Mouse (Mus musculus) urinary bladder, adult 2 months (tissue): ENCODE results near the gene Tmem238l. TPM values are rescaled to one million over a fixed set of nuclear protein-coding genes. Genes with fewer than 3 reads are reported as not detected.

Source experiments
- DNase-seq: peaks from one replicate; pipeline ENCODE4 v3.0.0; 2022; ENCODE audit warnings: low spot score
- polyA plus RNA-seq: library from polyadenylated mRNA; depleted of rRNA; stranded (reverse); fragments of >200 nt; gene quantifications from 2 replicates; pipeline ENCODE4 v1.2.3, GENCODE M21; 2012; rRNA removed

The Tmem238l gene
- polyA plus RNA-seq: 98.6 and 128 TPM in 2 replicates

GRCm38 (mm10) chr11:66956303-66956702, at the start of gene Tmem238l:
Gene Tmem238l (plus strand): TSS chr11:66956638.
- peak; percentile 49 for DNase-seq

- no peak for DNase-seq
These were observed 44.6 kb upstream of the Tmem238l start, which contains the start of gene Pirt for GRCm38 (mm10) chr11:66911811-66912210. Gene Pirt (plus strand): TSS chr11:66911981.

GRCm38 (mm10) chr11:66912531-66913458, 43.6 kb upstream of the Tmem238l start:
- peak; percentile 37 for DNase-seq

GRCm38 (mm10) chr11:66914249-66914648, 42.2 kb upstream of the Tmem238l start:
- DNase-seq: peak; percentile 25

- no peak for DNase-seq
These were observed 36.4 kb upstream of the Tmem238l start for GRCm38 (mm10) chr11:66920012-66920411.

- no peak for DNase-seq
These were observed 32.2 kb upstream of the Tmem238l start for GRCm38 (mm10) chr11:66924095-66924823.

- DNase-seq: no peak
These were observed 28.1 kb upstream of the Tmem238l start for GRCm38 (mm10) chr11:66928311-66928710.

GRCm38 (mm10) chr11:66932827-66933599, 23.4 kb upstream of the Tmem238l start:
- no peak for DNase-seq

- DNase-seq: no peak
These were observed 21.8 kb upstream of the Tmem238l start for GRCm38 (mm10) chr11:66934428-66935173.

- no peak for DNase-seq
These were observed 14.4 kb upstream of the Tmem238l start for GRCm38 (mm10) chr11:66942011-66942410.

GRCm38 (mm10) chr11:66945224-66945767, 11.1 kb upstream of the Tmem238l start:
- no peak for DNase-seq

- DNase-seq: no peak
These were observed 9.9 kb upstream of the Tmem238l start for GRCm38 (mm10) chr11:66946521-66946920.

- DNase-seq: no peak
These were observed 9.5 kb upstream of the Tmem238l start for GRCm38 (mm10) chr11:66946922-66947321.

- DNase-seq: no peak
These were observed 4.4 kb downstream of the Tmem238l start for GRCm38 (mm10) chr11:66960797-66961196.

- DNase-seq: no peak
These were observed 5.2 kb downstream of the Tmem238l start for GRCm38 (mm10) chr11:66961447-66962176.

GRCm38 (mm10) chr11:66963462-66963861, 7.0 kb downstream of the Tmem238l start:
- no peak for DNase-seq

- DNase-seq: no peak
These were observed 10.2 kb downstream of the Tmem238l start for GRCm38 (mm10) chr11:66966500-66967116.

- no peak for DNase-seq
These were observed 12.1 kb downstream of the Tmem238l start for GRCm38 (mm10) chr11:66968575-66968974.

- DNase-seq: no peak
These were observed 17.1 kb downstream of the Tmem238l start for GRCm38 (mm10) chr11:66973507-66973906.
